Mouse (Mus musculus): ENCODE data around the gene Mc1r. TPM values are rescaled to one million over a fixed set of nuclear protein-coding genes. Genes with fewer than 3 reads are reported as not detected.

Gene Mc1r
- polyA plus RNA-seq, 2 experiments: 0.05 to 0.06 TPM

GRCm38 (mm10) chr8:123452149-123452548 lies 45.2 kb downstream of the Mc1r start:
- Histone ChIP-seq H3K36me3 (ENCODE audit: control insufficient read depth, insufficient read depth, low read length) (peaks cover 61% of the 10 kb centered on the region), H3K9me3 (ENCODE audit: control insufficient read depth, low read length) (no peaks in the 10 kb centered on the region), H3K27ac (replicated peaks; ENCODE audit: low read depth, low read length) (no peak overlapping the region), H3K4me3 (replicated peaks; ENCODE audit: low read length) (no peak overlapping the region), H3K4me1 (ENCODE audit: control insufficient read depth, insufficient read depth, low read length) (no peaks in the 10 kb centered on the region), H3K4me2 (replicated peaks; ENCODE audit: low read depth, low read length, severe bottlenecking) (no peak overlapping the region), H3K27me3 (ENCODE audit: control insufficient read depth, insufficient read depth, low read length) (no peaks in the 10 kb centered on the region), H3K9ac (ENCODE audit: low read depth, low read length, severe bottlenecking) (no peak overlapping the region)
- ATAC-seq (ENCODE audit: low FRiP score, low read depth) (no peak), DNase-seq (ENCODE audit: low spot score) (no peak)
- whole genome bisulfite sequencing: 80% methylated on average over 4 of the region's 4 CpGs
- no peak for TF ChIP-seq POLR2A (IDR thresholded peaks at IDR 0.05; ENCODE audit: borderline replicate concordance, extremely low read depth, insufficient read depth, insufficient read length)

GRCm38 (mm10) chr8:123453291-123453690 lies 46.4 kb downstream of the Mc1r start:
- Histone ChIP-seq H3K27me3 (ENCODE audit: control insufficient read depth, insufficient read depth, low read length) (no peaks in the 10 kb centered on the region), H3K4me3 (replicated peaks; ENCODE audit: low read length) (no peak overlapping the region), H3K9me3 (ENCODE audit: control insufficient read depth, low read length) (no peaks in the 10 kb centered on the region), H3K4me2 (replicated peaks; ENCODE audit: low read depth, low read length, severe bottlenecking) (no peak overlapping the region), H3K4me1 (ENCODE audit: control insufficient read depth, insufficient read depth, low read length) (no peaks in the 10 kb centered on the region), H3K9ac (ENCODE audit: low read depth, low read length, severe bottlenecking) (no peak overlapping the region), H3K36me3 (ENCODE audit: control insufficient read depth, insufficient read depth, low read length) (peaks cover 73% of the 10 kb centered on the region), H3K27ac (replicated peaks; ENCODE audit: low read depth, low read length) (no peak overlapping the region)
- 67% methylated on average over 7 of the region's 7 CpGs for WGBS
- no peak for ATAC-seq (ENCODE audit: low FRiP score, low read depth)
- no peak for TF ChIP-seq POLR2A (IDR thresholded peaks at IDR 0.05; ENCODE audit: borderline replicate concordance, extremely low read depth, insufficient read depth, insufficient read length)
- DNase-seq (ENCODE audit: low spot score): no peak

- no peaks in the 10 kb centered on the region for H3K4me1 ChIP-seq (ENCODE audit: control insufficient read depth, insufficient read depth, low read length)
- no peaks in the 10 kb centered on the region for H3K9me3 ChIP-seq (ENCODE audit: control insufficient read depth, low read length)
- H3K27me3 ChIP-seq (ENCODE audit: control insufficient read depth, insufficient read depth, low read length): no peaks in the 10 kb centered on the region
- 80% methylated on average over 5 of the region's 5 CpGs for WGBS
- DNase-seq (ENCODE audit: low spot score) (no peak), ATAC-seq (ENCODE audit: low FRiP score, low read depth) (no peak)
- H3K4me2 ChIP-seq (replicated peaks; ENCODE audit: low read depth, low read length, severe bottlenecking): no peak overlapping the region
- H3K27ac ChIP-seq (replicated peaks; ENCODE audit: low read depth, low read length): no peak overlapping the region
- no peak overlapping the region for H3K9ac ChIP-seq (ENCODE audit: low read depth, low read length, severe bottlenecking)
- H3K4me3 ChIP-seq (replicated peaks; ENCODE audit: low read length): no peak overlapping the region
- H3K36me3 ChIP-seq (ENCODE audit: control insufficient read depth, insufficient read depth, low read length): peaks cover 76% of the 10 kb centered on the region
- TF ChIP-seq POLR2A (IDR thresholded peaks at IDR 0.05; ENCODE audit: borderline replicate concordance, extremely low read depth, insufficient read depth, insufficient read length): no peak
These were observed 47.0 kb downstream of the Mc1r start for GRCm38 (mm10) chr8:123453951-123454350.

- H3K36me3 ChIP-seq (ENCODE audit: control insufficient read depth, insufficient read depth, low read length): peaks cover 80% of the 10 kb centered on the region
- H3K4me1 ChIP-seq (ENCODE audit: control insufficient read depth, insufficient read depth, low read length): no peaks in the 10 kb centered on the region
- no peak overlapping the region for H3K4me2 ChIP-seq (replicated peaks; ENCODE audit: low read depth, low read length, severe bottlenecking)
- no peak for TF ChIP-seq POLR2A (IDR thresholded peaks at IDR 0.05; ENCODE audit: borderline replicate concordance, extremely low read depth, insufficient read depth, insufficient read length)
- WGBS: 93% methylated on average over 6 of the region's 6 CpGs
- no peak overlapping the region for H3K27ac ChIP-seq (replicated peaks; ENCODE audit: low read depth, low read length)
- no peak for ATAC-seq (ENCODE audit: low FRiP score, low read depth)
- H3K27me3 ChIP-seq (ENCODE audit: control insufficient read depth, insufficient read depth, low read length): no peaks in the 10 kb centered on the region
- H3K4me3 ChIP-seq (replicated peaks; ENCODE audit: low read length): no peak overlapping the region
- no peak for DNase-seq (ENCODE audit: low spot score)
- H3K9me3 ChIP-seq (ENCODE audit: control insufficient read depth, low read length): no peaks in the 10 kb centered on the region
- no peak overlapping the region for H3K9ac ChIP-seq (ENCODE audit: low read depth, low read length, severe bottlenecking)
These were observed 47.7 kb downstream of the Mc1r start for GRCm38 (mm10) chr8:123454559-123454958.

Other genes starting within 250 kb of the Mc1r start
- 43.7 and 50.4 TPM in 2 replicates for gene Sult5a1, start 248.8 kb upstream of the Mc1r start, polyA plus RNA-seq (2012; rRNA removed)
- gene Sult5a1, start 248.8 kb upstream of the Mc1r start, polyA plus RNA-seq (2014; fragmentation: Nextera tagmentation; extraction: Ambion mirVana): 31.7 and 33.2 TPM in 2 replicates
- 5.1 TPM in 2 replicates for gene Dpep1, start 220.9 kb upstream of the Mc1r start, polyA plus RNA-seq (2012; rRNA removed)
- gene Dpep1, start 220.9 kb upstream of the Mc1r start, polyA plus RNA-seq (2014; fragmentation: Nextera tagmentation; extraction: Ambion mirVana): 3.6 and 3.9 TPM in 2 replicates
- gene Chmp1a, start 194.3 kb upstream of the Mc1r start, polyA plus RNA-seq (2012; rRNA removed): 93.6 and 110 TPM in 2 replicates
- gene Chmp1a, start 194.3 kb upstream of the Mc1r start, polyA plus RNA-seq (2014; fragmentation: Nextera tagmentation; extraction: Ambion mirVana): 128 and 130 TPM in 2 replicates
- 4.9 and 6.0 TPM in 2 replicates for gene Spata33, start 194.3 kb upstream of the Mc1r start, polyA plus RNA-seq (2012; rRNA removed)
- gene Spata33, start 194.3 kb upstream of the Mc1r start, polyA plus RNA-seq (2014; fragmentation: Nextera tagmentation; extraction: Ambion mirVana): 4.0 and 6.6 TPM in 2 replicates
- gene Cdk10, start 182.3 kb upstream of the Mc1r start, polyA plus RNA-seq (2012; rRNA removed): 128 and 131 TPM in 2 replicates
- 32.9 and 39.9 TPM in 2 replicates for gene Cdk10, start 182.3 kb upstream of the Mc1r start, polyA plus RNA-seq (2014; fragmentation: Nextera tagmentation; extraction: Ambion mirVana)
- gene Spata2l, start 170.9 kb upstream of the Mc1r start, polyA plus RNA-seq (2012; rRNA removed): 3.0 and 4.6 TPM in 2 replicates
- 4.6 and 5.4 TPM in 2 replicates for gene Spata2l, start 170.9 kb upstream of the Mc1r start, polyA plus RNA-seq (2014; fragmentation: Nextera tagmentation; extraction: Ambion mirVana)
- 44.2 and 52.5 TPM in 2 replicates for gene Zfp276, start 152.9 kb upstream of the Mc1r start, polyA plus RNA-seq (2012; rRNA removed)
- 19.9 and 27.9 TPM in 2 replicates for gene Zfp276, start 152.9 kb upstream of the Mc1r start, polyA plus RNA-seq (2014; fragmentation: Nextera tagmentation; extraction: Ambion mirVana)
- gene Vps9d1, start 152.8 kb upstream of the Mc1r start, polyA plus RNA-seq (2012; rRNA removed): 86.1 and 140 TPM in 2 replicates
- 27.4 and 32.6 TPM in 2 replicates for gene Vps9d1, start 152.8 kb upstream of the Mc1r start, polyA plus RNA-seq (2014; fragmentation: Nextera tagmentation; extraction: Ambion mirVana)
- gene Fanca, start 88.5 kb upstream of the Mc1r start, polyA plus RNA-seq (2012; rRNA removed): 54.7 and 65.7 TPM in 2 replicates
- 23.9 and 24.2 TPM in 2 replicates for gene Fanca, start 88.5 kb upstream of the Mc1r start, polyA plus RNA-seq (2014; fragmentation: Nextera tagmentation; extraction: Ambion mirVana)
- gene Spire2, start 74.4 kb upstream of the Mc1r start, polyA plus RNA-seq (2012; rRNA removed): 1.2 TPM in 2 replicates
- gene Spire2, start 74.4 kb upstream of the Mc1r start, polyA plus RNA-seq (2014; fragmentation: Nextera tagmentation; extraction: Ambion mirVana): 0.67 and 1.2 TPM in 2 replicates
- 193 and 207 TPM in 2 replicates for gene Tcf25, start 33.4 kb upstream of the Mc1r start, polyA plus RNA-seq (2012; rRNA removed)
- gene Tcf25, start 33.4 kb upstream of the Mc1r start, polyA plus RNA-seq (2014; fragmentation: Nextera tagmentation; extraction: Ambion mirVana): 153 and 155 TPM in 2 replicates
- 10.4 and 12.5 TPM in 2 replicates for gene Tubb3, start 4.3 kb downstream of the Mc1r start, polyA plus RNA-seq (2012; rRNA removed)
- 3.4 and 3.7 TPM in 2 replicates for gene Tubb3, start 4.3 kb downstream of the Mc1r start, polyA plus RNA-seq (2014; fragmentation: Nextera tagmentation; extraction: Ambion mirVana)
- 37.1 and 49.2 TPM in 2 replicates for gene Def8, start 16.4 kb downstream of the Mc1r start, polyA plus RNA-seq (2012; rRNA removed)
- gene Def8, start 16.4 kb downstream of the Mc1r start, polyA plus RNA-seq (2014; fragmentation: Nextera tagmentation; extraction: Ambion mirVana): 42.2 and 42.7 TPM in 2 replicates
- gene Afg3l1, start 70.8 kb downstream of the Mc1r start, polyA plus RNA-seq (2012; rRNA removed): 29.5 and 31.1 TPM in 2 replicates
- 30.8 and 37.6 TPM in 2 replicates for gene Afg3l1, start 70.8 kb downstream of the Mc1r start, polyA plus RNA-seq (2014; fragmentation: Nextera tagmentation; extraction: Ambion mirVana)
- 8.3 and 10.4 TPM in 2 replicates for gene Dbndd1, start 108.4 kb downstream of the Mc1r start, polyA plus RNA-seq (2012; rRNA removed)
- 10.3 and 12.6 TPM in 2 replicates for gene Dbndd1, start 108.4 kb downstream of the Mc1r start, polyA plus RNA-seq (2014; fragmentation: Nextera tagmentation; extraction: Ambion mirVana)
- 19.6 and 34.0 TPM in 2 replicates for gene Gas8, start 111.7 kb downstream of the Mc1r start, polyA plus RNA-seq (2012; rRNA removed)
- gene Gas8, start 111.7 kb downstream of the Mc1r start, polyA plus RNA-seq (2014; fragmentation: Nextera tagmentation; extraction: Ambion mirVana): 30.9 and 36.4 TPM in 2 replicates
- 20.3 and 21.2 TPM in 2 replicates for gene Rhou, start 246.8 kb downstream of the Mc1r start, polyA plus RNA-seq (2012; rRNA removed)
- 11.0 and 12.9 TPM in 2 replicates for gene Rhou, start 246.8 kb downstream of the Mc1r start, polyA plus RNA-seq (2014; fragmentation: Nextera tagmentation; extraction: Ambion mirVana)

Data from limb, embryonic 14.5 days (tissue).